Mouse (Mus musculus): ENCODE measurements around the gene Gm8909.
"Not testable (repeated sequence)": the region's sequence is repeated elsewhere in the genome, so short reads cannot be mapped to it uniquely, and the experiment has no call there.

DNA sequence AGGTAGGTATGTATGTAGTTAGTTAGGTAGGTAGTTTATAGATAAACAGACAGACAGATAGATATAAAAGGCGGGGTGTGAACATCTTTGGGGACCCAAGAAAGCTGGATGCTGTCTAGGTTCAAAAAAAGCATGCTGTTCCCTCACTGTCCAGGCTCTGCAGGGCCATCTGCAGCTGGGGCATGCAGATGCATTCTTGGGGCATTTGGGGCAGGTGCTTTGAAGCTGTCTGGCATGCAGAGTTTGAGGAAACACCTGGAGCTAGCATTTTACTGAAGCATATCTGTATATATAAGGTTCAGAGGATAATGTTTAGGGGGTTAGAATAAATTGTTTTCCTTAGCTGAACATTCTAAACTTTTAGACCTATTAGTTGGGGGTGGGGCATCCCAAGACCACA, 21.4 kb downstream of the Gm8909 start:
- not testable (repeated sequence) for TF ChIP-seq CTCF (IDR thresholded peaks at IDR 0.05; ENCODE audit: control insufficient read depth, insufficient read depth, low read length); POLR2A (IDR thresholded peaks at IDR 0.05; ENCODE audit: borderline replicate concordance, control insufficient read depth, low read depth, low read length)

All from bone marrow, adult 2 months (tissue).